Comparison of ENCODE assay signal across 28 mouse cellular contexts in the genomic region with DNA sequence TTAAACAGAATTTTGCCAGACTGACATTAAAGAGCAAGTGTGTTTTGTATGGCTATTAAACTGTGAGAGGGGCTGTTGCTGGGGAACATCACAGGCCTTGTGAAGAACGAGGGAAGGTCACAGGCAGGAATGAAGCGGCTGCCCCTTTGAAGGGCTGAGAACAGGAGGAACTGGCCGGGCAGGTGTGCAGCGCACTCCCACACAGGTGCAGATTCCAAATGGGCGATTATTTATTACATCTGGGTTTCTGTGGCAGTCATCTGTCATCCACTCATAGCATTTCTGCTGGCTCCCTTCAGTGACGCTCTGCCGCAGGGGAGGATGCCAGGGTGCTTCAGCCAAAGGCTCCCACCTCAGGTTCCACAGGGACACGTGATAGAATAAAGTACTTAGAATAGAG.
DNase-seq lines count a peak whose midpoint lies in the region; ATAC-seq and TF ChIP-seq lines count a peak whose summit lies in the region.
"Had no signal": no experiment of that assay in that cellular context is flagged by ENCODE, and none has a peak within 500 bp of the region (broad histone marks: within the 10 kb centered on the region; RNA-seq: fewer than 3 reads in every experiment).

No protein-coding gene starts in this region.

- no peaks in the 10 kb centered on the region for H3K9me3 ChIP-seq in kidney, embryonic 16.5 days (ENCODE audit: low read length)
- H3K9me3 ChIP-seq in midbrain, embryonic 10.5 days (replicated peaks) = no peaks in the 10 kb centered on the region
- H3K9me3 ChIP-seq in midbrain, embryonic 15.5 days = no peaks in the 10 kb centered on the region
- H3K9me3 ChIP-seq in limb, embryonic 14.5 days (ENCODE audit: control insufficient read depth, low read length) = no peaks in the 10 kb centered on the region
- H3K9me3 ChIP-seq: embryonic facial prominence, embryonic 15.5 days; hindbrain, embryonic 13.5 days; midbrain, embryonic 12.5 days had no signal

- no peak overlapping the region for H3K27ac ChIP-seq in kidney, adult 2 months (ENCODE audit: insufficient read depth, low read depth, low read length)
- H3K27ac ChIP-seq in kidney, embryonic 16.5 days (ENCODE audit: low read length) = no peak overlapping the region
- H3K27ac ChIP-seq in midbrain, embryonic 10.5 days (replicated peaks) = peak overlapping the region; percentile 33; the same call in 1 of the 2 replicates
- H3K27ac ChIP-seq in midbrain, embryonic 15.5 days = no peak overlapping the region
- no peak overlapping the region for H3K27ac ChIP-seq in limb, embryonic 14.5 days (replicated peaks; ENCODE audit: low read depth, low read length)
- H3K27ac ChIP-seq: embryonic facial prominence, embryonic 15.5 days; heart, adult 2 months; hindbrain, embryonic 13.5 days; midbrain, embryonic 12.5 days had no signal

- ATAC-seq in kidney, embryonic 16.5 days (ENCODE audit: low FRiP score, low TSS enrichment) = no peak
- no peak for ATAC-seq in midbrain, embryonic 15.5 days (replicated peaks)
- ATAC-seq in limb, embryonic 14.5 days (ENCODE audit: low FRiP score, low read depth) = no peak
- ATAC-seq: forebrain, embryonic 16.5 days; inflammation-experienced regulatory T-cells, adult 6 months; liver, postnatal 0 days had no signal

- H3K27me3 ChIP-seq in kidney, adult 2 months (replicated peaks; ENCODE audit: control insufficient read depth, insufficient read depth, low read length) = no peaks in the 10 kb centered on the region
- no peaks in the 10 kb centered on the region for H3K27me3 ChIP-seq in kidney, embryonic 16.5 days (ENCODE audit: insufficient read depth, low read length)
- H3K27me3 ChIP-seq in midbrain, embryonic 10.5 days (ENCODE audit: low read depth, poor library complexity, severe bottlenecking) = peaks cover under 1% of the 10 kb centered on the region; the same call in 1 of the 2 replicates
- no peaks in the 10 kb centered on the region for H3K27me3 ChIP-seq in midbrain, embryonic 15.5 days (replicated peaks)
- no peaks in the 10 kb centered on the region for H3K27me3 ChIP-seq in limb, embryonic 14.5 days (ENCODE audit: control insufficient read depth, insufficient read depth, low read length)
- H3K27me3 ChIP-seq: embryonic facial prominence, embryonic 15.5 days; midbrain, embryonic 12.5 days had no signal

- no peak overlapping the region for H3K4me3 ChIP-seq in kidney, adult 2 months (ENCODE audit: insufficient read depth, low read depth, low read length)
- no peak overlapping the region for H3K4me3 ChIP-seq in kidney, embryonic 16.5 days (ENCODE audit: low read length)
- no peak overlapping the region for H3K4me3 ChIP-seq in midbrain, embryonic 10.5 days
- no peak overlapping the region for H3K4me3 ChIP-seq in midbrain, embryonic 15.5 days
- no peak overlapping the region for H3K4me3 ChIP-seq in limb, embryonic 14.5 days (replicated peaks; ENCODE audit: low read length)
- H3K4me3 ChIP-seq: embryonic facial prominence, embryonic 15.5 days; heart, adult 2 months; hindbrain, embryonic 13.5 days; midbrain, embryonic 12.5 days had no signal

- H3K36me3 ChIP-seq in kidney, adult 2 months (ENCODE audit: control insufficient read depth, insufficient read depth, low read length) = no peaks in the 10 kb centered on the region
- no peaks in the 10 kb centered on the region for H3K36me3 ChIP-seq in kidney, embryonic 16.5 days (ENCODE audit: insufficient read depth, low read length)
- H3K36me3 ChIP-seq in midbrain, embryonic 10.5 days = no peaks in the 10 kb centered on the region; the same call in 1 of the 2 replicates
- no peaks in the 10 kb centered on the region for H3K36me3 ChIP-seq in midbrain, embryonic 15.5 days (replicated peaks)
- H3K36me3 ChIP-seq in limb, embryonic 14.5 days (ENCODE audit: control insufficient read depth, insufficient read depth, low read length) = no peaks in the 10 kb centered on the region
- H3K36me3 ChIP-seq: embryonic facial prominence, embryonic 15.5 days; hindbrain, embryonic 13.5 days had no signal

- 66% methylated on average over 8 of the region's 8 CpGs for WGBS in kidney, adult 2 months
- WGBS in kidney, embryonic 16.5 days = 59% methylated on average over 8 of the region's 8 CpGs
- 91% methylated on average over 8 of the region's 8 CpGs for WGBS in midbrain, embryonic 10.5 days
- WGBS in midbrain, embryonic 15.5 days = 87% methylated on average over 8 of the region's 8 CpGs
- WGBS in limb, embryonic 14.5 days = 61% methylated on average over 8 of the region's 8 CpGs

- peak; percentile 4 for DNase-seq in kidney, adult 2 months
- DNase-seq in midbrain, embryonic 10.5 days (ENCODE audit: low spot score) = no peak
- DNase-seq in gonadal fat pad, adult 2 months (ENCODE audit: low read depth) = peak; percentile 19
- DNase-seq in limb, embryonic 14.5 days (ENCODE audit: low spot score) = peak; percentile 12
- DNase-seq in layer of hippocampus, postnatal 14 days (ENCODE audit: low spot score in 2 of 2) = no peak
- DNase-seq in ovary, postnatal 10 days (ENCODE audit: low spot score) = no peak
- DNase-seq: adrenal gland, postnatal 10 days; cerebellum, adult 18-20 months; cerebellum, postnatal 36 days; embryo, embryonic 11 days; gastrocnemius, postnatal 10 days; heart, adult 2 months; heart, postnatal 36 days; left cerebral cortex, postnatal 4 days; liver, postnatal 0 days; lung, postnatal 14 days; right cerebral cortex, postnatal 25 days; spleen, adult 18-20 months; thymus, adult 2 months; thymus, postnatal 4 days had no signal

- no peaks in the 10 kb centered on the region for H3K4me1 ChIP-seq in kidney, adult 2 months (ENCODE audit: control insufficient read depth, insufficient read depth, low read length)
- peaks cover 15% of the 10 kb centered on the region for H3K4me1 ChIP-seq in kidney, embryonic 16.5 days (ENCODE audit: insufficient read depth, low read length)
- peaks cover 23% of the 10 kb centered on the region for H3K4me1 ChIP-seq in midbrain, embryonic 10.5 days
- H3K4me1 ChIP-seq in midbrain, embryonic 15.5 days = no peaks in the 10 kb centered on the region
- peaks cover 4% of the 10 kb centered on the region; the same call in 1 of the 2 replicates for H3K4me1 ChIP-seq in limb, embryonic 14.5 days (ENCODE audit: control insufficient read depth, insufficient read depth, low read length)
- H3K4me1 ChIP-seq: hindbrain, embryonic 13.5 days; midbrain, embryonic 12.5 days had no signal

- H3K9ac ChIP-seq in kidney, embryonic 16.5 days (replicated peaks; ENCODE audit: low read length) = no peak overlapping the region
- H3K9ac ChIP-seq in midbrain, embryonic 15.5 days = no peak overlapping the region
- H3K9ac ChIP-seq in limb, embryonic 14.5 days (ENCODE audit: low read depth, low read length, severe bottlenecking) = no peak overlapping the region
- H3K9ac ChIP-seq: embryonic facial prominence, embryonic 15.5 days; hindbrain, embryonic 13.5 days; liver, postnatal 0 days; midbrain, embryonic 12.5 days had no signal

- no peak for TF ChIP-seq CTCF in kidney, adult 2 months (conservative IDR thresholded peaks at IDR 0.05; ENCODE audit: insufficient read depth, insufficient read length, low read depth, low read length)

- TF ChIP-seq POLR2A in kidney, adult 2 months (IDR thresholded peaks at IDR 0.05; ENCODE audit: low read depth, low read length) = no peak
- TF ChIP-seq POLR2A in limb, embryonic 14.5 days (IDR thresholded peaks at IDR 0.05; ENCODE audit: borderline replicate concordance, extremely low read depth, insufficient read depth, insufficient read length) = no peak

- no peak overlapping the region for H3K4me2 ChIP-seq in kidney, embryonic 16.5 days (replicated peaks; ENCODE audit: low read depth, low read length)
- H3K4me2 ChIP-seq in midbrain, embryonic 15.5 days = no peak overlapping the region
- no peak overlapping the region for H3K4me2 ChIP-seq in limb, embryonic 14.5 days (replicated peaks; ENCODE audit: low read depth, low read length, severe bottlenecking)
- H3K4me2 ChIP-seq: embryonic facial prominence, embryonic 15.5 days; hindbrain, embryonic 13.5 days; liver, embryonic 11.5 days; midbrain, embryonic 12.5 days had no signal

Comparison
In these comparisons a context has a peak if more than half of its experiments do, and no peak if none do; other contexts are left out.
1. DNase-seq: peak in kidney, adult 2 months (single experiment), gonadal fat pad, adult 2 months (single experiment) and limb, embryonic 14.5 days (single experiment); none in midbrain, embryonic 10.5 days (single experiment), layer of hippocampus, postnatal 14 days (0 of 2) and ovary, postnatal 10 days (single experiment).